Mouse (Mus musculus) hindbrain, embryonic 10.5 days (tissue): ENCODE data around the gene Kif1c. TPM values are rescaled to one million over a fixed set of nuclear protein-coding genes. Genes with fewer than 3 reads are reported as not detected.

ENCODE experiments used
- DNase-seq: peaks from one replicate; pipeline ENCODE4 v3.0.0-alpha.2; 2017; ENCODE audit warnings: low spot score
- H3K27ac ChIP-seq: fragments of 300-500 bp; sonication (generic); 2 replicates; pipeline ENCODE4 v1.5.1; 2016; ENCODE audit warnings: mild to moderate bottlenecking, moderate library complexity
- H3K27me3 ChIP-seq: fragments of 300-500 bp; sonication (generic); 2 replicates; pipeline ENCODE4 v1.6.1; 2016; ENCODE audit warnings: mild to moderate bottlenecking; ENCODE audit not compliant: poor library complexity, insufficient read depth, severe bottlenecking
- H3K36me3 ChIP-seq: fragments of 300-500 bp; sonication (generic); 2 replicates; pipeline ENCODE4 v1.6.1; 2016; ENCODE audit warnings: mild to moderate bottlenecking, moderate library complexity
- H3K4me1 ChIP-seq: fragments of 300-500 bp; sonication (generic); replicated peaks from 2 replicates; pipeline ENCODE4 v1.6.1; 2016; ENCODE audit warnings: mild to moderate bottlenecking
- H3K4me3 ChIP-seq: fragments of 300-500 bp; sonication (generic); 2 replicates; pipeline ENCODE4 v1.5.1; 2016; ENCODE audit warnings: mild to moderate bottlenecking, moderate library complexity
- H3K9me3 ChIP-seq: fragments of 300-500 bp; sonication (generic); 2 replicates; pipeline ENCODE4 v1.6.1; 2016; ENCODE audit warnings: mild to moderate bottlenecking, moderate library complexity
- WGBS: fragments of 180-500 bp; shearing (Covaris S2); methylation state at CpG from one replicate; pipeline ENCODE4 v1.1.7; 2016; 5-methylcytosine and 5-hydroxymethylcytosine counted together
- polyA plus RNA-seq: library from polyadenylated mRNA; unstranded; fragments of >200 nt; fragmentation: Nextera tagmentation; extraction: Ambion mirVana; gene quantifications from 2 replicates; pipeline ENCODE4 v1.2.1, GENCODE M21; 2016

Gene Kif1c
- polyA plus RNA-seq, 1 experiment from 2014 or later, result 1.7 TPM

DNA sequence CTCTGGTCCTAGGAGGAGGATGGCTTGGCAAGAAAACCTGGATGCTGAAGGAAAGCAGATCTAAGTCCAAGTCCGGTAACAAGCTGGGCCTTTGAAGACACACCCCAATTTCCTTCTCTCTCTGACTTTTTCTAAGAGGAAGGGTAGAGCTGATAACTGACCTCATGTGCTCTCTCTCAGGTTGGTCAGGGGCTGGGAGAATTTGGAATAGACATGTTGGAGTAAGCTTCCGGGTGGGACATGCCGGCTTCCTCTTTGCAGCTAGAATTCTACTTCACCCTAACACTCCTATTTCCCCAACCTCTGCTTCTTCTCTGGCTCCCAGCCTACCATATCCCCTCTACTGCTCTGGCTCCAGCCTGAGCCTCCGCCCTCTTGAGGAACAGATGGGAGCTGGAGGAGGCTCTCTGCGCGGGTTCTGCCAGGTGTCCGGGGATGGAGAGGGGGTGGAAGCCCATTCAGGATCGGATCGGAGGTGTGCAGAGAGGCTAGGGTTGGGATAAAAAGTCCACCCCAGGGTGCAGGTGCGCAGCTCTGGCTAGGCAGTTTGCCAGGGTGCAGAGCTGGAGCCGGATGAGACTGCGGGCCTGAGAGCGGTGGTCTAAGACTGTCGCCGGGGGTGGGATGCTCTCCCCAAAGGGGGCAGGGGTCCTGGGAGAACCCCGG is 13.3 kb upstream of the Kif1c start:
- Histone ChIP-seq H3K27me3 (no peaks in the 10 kb centered on the region), H3K9me3 (no peaks in the 10 kb centered on the region), H3K27ac (peak overlapping the region; percentile 92), H3K4me1 (peaks cover 45% of the 10 kb centered on the region), H3K4me3 (peak overlapping the region; percentile 82), H3K36me3 (peaks cover 36% of the 10 kb centered on the region)
- 6% methylated on average over 16 of the region's 16 CpGs for WGBS
- DNase-seq, result no peak

DNA sequence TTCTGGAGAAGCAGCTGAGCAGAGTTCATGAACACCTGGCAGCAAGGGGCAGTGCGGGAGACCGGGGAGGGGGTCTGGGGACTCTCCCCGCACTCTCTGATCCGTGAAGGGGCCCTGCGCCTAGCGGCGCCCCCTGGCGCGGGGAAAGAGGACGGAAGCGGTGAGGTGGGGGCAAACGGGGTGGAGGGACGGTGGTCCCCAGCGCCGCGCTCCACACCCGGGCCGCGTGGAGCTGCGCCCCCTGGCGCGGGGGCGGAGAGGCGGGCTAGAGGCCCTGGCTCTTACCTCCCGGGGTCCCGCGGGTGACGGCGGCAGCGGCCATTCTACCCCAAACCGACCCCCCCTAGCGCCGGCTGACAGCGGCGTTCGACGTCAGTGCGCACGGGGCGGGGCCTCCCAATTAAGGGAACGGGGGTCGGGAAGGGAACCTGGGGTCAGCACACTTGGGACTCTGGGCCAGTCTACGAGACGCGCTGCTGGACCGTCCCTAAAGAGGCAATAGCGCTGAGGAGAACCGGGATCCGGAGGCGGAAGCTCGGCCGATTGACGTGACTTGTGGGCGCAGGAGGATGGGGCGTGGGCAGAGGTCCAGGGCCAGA is 12.6 kb upstream of the Kif1c start, which contains the start of gene Camta2:
Camta2 (minus strand) TSS at position 505 of the 599 bp plus-strand sequence.
- Histone ChIP-seq H3K27ac (peak within 1 kb of the TSS; percentile 92), H3K4me1 (peaks cover 38% of the 10 kb centered on the region), H3K4me3 (peak within 1 kb of the TSS; percentile 82), H3K27me3 (no peaks in the 10 kb centered on the region), H3K9me3 (no peaks in the 10 kb centered on the region), H3K36me3 (peaks cover 31% of the 10 kb centered on the region)
- DNase-seq, result peak; percentile 88
- under 1% methylated on average over 55 of the region's 55 CpGs for WGBS

DNA sequence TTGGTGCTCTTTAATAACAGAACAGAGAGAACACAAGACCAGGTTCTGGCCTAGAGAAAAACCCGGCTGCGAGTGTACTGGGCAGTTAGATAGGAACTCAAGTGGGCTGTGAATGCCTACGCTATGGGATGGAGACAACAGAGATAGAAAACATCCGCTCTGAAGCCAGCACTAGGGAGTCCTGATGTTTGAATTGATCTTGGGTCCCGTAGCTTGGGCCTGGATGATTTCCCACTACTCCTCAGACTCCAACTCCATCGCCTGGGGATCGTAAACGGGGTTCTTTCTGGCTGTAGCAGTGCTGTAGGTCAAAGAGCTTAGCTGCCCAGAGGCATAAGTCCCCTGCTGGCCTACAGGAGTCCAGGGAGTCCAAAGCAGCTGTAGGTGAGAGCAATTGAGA is 12.0 kb upstream of the Kif1c start:
- WGBS, result 10% methylated on average over 8 of the region's 8 CpGs
- H3K27ac ChIP-seq, result peak overlapping the region; percentile 92

DNA sequence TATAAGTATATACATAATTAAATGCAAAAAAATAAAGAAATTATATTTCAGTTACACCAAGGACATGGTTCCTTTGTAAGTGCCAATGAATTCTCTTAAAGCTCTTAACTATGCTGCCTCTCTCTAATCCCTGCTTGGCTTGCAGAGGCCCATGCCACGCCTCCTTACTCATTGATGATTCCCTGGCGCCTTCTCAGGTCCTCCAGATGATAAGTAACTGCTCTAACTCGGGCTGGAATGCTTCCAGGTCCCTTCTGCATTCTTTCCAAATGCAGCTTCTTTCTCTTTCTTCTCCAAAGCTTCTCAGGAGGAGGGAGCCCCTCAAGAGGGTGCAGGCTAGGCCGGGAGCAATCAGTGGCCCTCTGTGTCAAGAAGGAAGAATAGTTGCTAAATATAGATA is 10.8 kb upstream of the Kif1c start:
- no peak overlapping the region for H3K27ac ChIP-seq
- peaks cover 32% of the 10 kb centered on the region for H3K4me1 ChIP-seq
- peaks cover 12% of the 10 kb centered on the region for H3K36me3 ChIP-seq
- DNase-seq, result no peak
- no peak overlapping the region for H3K4me3 ChIP-seq
- no peaks in the 10 kb centered on the region for H3K27me3 ChIP-seq
- no peaks in the 10 kb centered on the region for H3K9me3 ChIP-seq
- 61% methylated on average over 4 of the region's 4 CpGs for WGBS

More for the DNA sequence above, 12.0 kb upstream of the Kif1c start:
- Histone ChIP-seq H3K9me3 (no peaks in the 10 kb centered on the region), H3K4me1 (peaks cover 32% of the 10 kb centered on the region), H3K36me3 (peaks cover 24% of the 10 kb centered on the region), H3K27me3 (no peaks in the 10 kb centered on the region), H3K4me3 (peak overlapping the region; percentile 82)
- no peak for DNase-seq

DNA sequence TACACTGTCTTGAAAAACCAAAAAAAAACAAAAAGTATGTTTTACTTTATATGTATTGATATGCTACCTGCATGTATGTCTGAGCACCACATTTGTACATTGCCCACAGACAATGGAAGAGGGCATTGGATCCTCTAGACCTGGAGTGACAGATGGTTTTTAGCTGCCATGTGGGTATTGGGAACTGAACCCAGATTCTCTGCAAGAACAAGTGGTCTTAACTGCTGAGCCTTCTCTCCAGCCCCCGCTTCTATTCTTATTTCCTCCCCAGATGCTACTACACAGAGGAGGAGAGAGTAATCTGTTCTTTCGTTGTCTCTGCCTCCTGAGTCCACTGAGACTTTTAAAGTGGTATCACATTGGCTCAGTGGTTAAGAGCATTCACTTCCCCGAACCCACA is 6.8 kb upstream of the Kif1c start:
- peaks cover 6% of the 10 kb centered on the region for H3K4me1 ChIP-seq
- no peaks in the 10 kb centered on the region for H3K36me3 ChIP-seq
- H3K27me3 ChIP-seq, result no peaks in the 10 kb centered on the region
- no peak overlapping the region for H3K27ac ChIP-seq
- WGBS, result 79% methylated on average over 3 of the region's 3 CpGs
- no peak for DNase-seq
- no peak overlapping the region for H3K4me3 ChIP-seq
- no peaks in the 10 kb centered on the region for H3K9me3 ChIP-seq

DNA sequence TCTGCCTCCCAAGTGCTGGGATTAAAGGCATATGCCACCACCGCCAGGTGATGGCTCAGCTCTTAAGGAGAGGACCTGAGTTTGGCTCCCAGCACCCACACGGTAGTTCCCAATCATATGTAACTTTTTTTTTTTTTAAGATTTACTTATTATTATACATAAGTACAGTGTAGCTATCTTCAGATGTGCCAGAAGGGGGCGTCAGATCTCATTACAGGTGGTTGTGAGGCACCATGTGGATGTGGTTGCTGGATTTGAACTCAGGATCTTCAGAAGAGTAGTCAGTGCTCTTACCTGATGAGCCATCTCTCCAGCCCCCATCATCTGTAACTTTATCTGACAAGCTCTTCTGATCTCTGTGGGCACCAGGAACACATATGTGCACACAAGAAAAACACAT is 3.0 kb upstream of the Kif1c start:
- Histone ChIP-seq H3K36me3 (peaks cover 2% of the 10 kb centered on the region; the same call in 1 of the 2 replicates), H3K4me1 (peaks cover 29% of the 10 kb centered on the region), H3K27ac (no peak overlapping the region), H3K9me3 (no peaks in the 10 kb centered on the region), H3K27me3 (no peaks in the 10 kb centered on the region), H3K4me3 (no peak overlapping the region)
- no peak for DNase-seq
- WGBS, result 76% methylated on average over 3 of the region's 3 CpGs

DNA sequence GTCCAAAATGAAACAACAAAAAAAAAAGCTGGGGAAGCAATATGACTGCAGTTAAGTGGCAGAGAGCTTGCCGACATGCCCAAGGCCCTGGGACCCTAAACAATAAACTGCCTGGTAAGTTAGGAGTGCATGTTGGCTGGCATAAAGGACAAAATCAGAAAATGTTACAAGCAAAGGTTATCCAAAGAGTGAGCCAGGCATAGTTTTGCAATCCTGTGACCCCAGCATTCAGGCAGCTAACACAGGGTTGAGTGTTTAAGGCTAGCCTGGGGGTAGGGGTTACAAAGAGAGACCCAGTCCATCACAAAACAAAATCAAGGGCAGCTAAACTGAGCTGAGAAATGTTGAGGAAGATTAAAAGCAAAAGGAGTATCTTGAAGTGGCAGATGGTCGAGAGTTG is 1.3 kb upstream of the Kif1c start:
- H3K27ac ChIP-seq, result no peak overlapping the region
- H3K36me3 ChIP-seq, result peaks cover 17% of the 10 kb centered on the region
- no peaks in the 10 kb centered on the region for H3K27me3 ChIP-seq
- no peaks in the 10 kb centered on the region for H3K9me3 ChIP-seq
- no peak for DNase-seq
- H3K4me3 ChIP-seq, result peak overlapping the region; percentile 82; the same call in 1 of the 2 replicates
- peaks cover 34% of the 10 kb centered on the region for H3K4me1 ChIP-seq
- WGBS, result 81% methylated on average over 2 of the region's 2 CpGs

DNA sequence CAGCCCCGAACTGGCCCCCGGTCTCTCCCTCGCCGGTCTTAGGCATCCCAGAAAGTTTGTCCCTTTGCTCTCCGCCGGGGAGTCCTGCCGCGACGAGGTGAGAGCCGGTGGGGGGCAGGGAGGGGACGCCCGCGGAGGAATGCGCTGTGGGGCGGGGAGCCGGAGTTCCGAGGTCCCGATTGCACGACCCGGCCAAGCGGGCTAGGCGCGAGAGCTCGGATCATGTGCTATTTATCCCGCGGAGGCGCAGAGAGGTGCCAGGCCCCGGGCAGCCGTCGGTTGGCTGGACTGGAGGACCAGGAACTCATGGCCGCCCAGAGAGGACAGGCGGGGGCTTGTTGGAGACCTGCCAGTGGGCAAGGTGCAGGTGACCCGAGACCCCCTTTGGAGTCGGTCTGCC is 265 bp downstream of the Kif1c start:
- peaks cover 34% of the 10 kb centered on the region for H3K4me1 ChIP-seq

DNA sequence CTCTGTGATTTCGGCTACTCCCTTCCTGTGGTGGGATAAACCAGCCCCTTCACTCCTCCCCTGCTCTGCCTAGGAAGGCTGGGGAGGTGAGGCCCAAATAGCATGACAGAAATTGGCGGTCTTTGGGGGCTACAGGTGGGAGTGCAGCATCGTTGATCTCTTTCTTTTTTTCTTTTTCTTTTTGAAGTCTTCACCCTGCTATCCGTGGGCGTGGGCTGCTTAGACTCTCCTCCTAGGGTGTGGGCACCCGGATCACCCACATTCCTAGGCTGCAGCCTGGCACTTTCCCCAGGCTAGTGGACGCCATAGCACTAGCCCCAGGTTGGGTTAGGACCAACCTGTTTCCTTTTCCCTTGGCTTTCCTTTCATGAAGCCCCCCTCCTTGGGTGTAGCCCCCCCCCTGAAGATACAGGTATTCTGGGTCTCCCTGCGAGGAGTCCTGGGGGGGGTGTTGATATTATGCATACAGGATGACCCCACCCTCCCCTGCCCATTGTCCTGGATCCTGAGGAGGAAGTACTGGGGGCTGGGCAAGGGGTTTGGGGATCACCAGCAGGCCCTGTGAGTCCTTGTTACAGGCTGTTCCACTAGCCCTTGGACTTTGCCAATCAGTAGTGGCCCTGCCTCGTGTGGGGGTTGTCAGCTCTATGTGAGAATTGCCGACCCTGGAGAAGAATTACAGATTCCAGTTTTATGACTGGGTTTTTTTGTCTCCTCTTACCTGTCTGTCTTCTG is 1.0 kb downstream of the Kif1c start:
- no peaks in the 10 kb centered on the region for H3K9me3 ChIP-seq
- peaks cover 40% of the 10 kb centered on the region for H3K36me3 ChIP-seq
- H3K4me1 ChIP-seq, result peaks cover 34% of the 10 kb centered on the region
- DNase-seq, result no peak
- WGBS, result 13% methylated on average over 10 of the region's 10 CpGs
- H3K4me3 ChIP-seq, result peak overlapping the region; percentile 82
- peak overlapping the region; percentile 94 for H3K27ac ChIP-seq
- H3K27me3 ChIP-seq, result no peaks in the 10 kb centered on the region

More for the DNA sequence above, 265 bp downstream of the Kif1c start:
- DNase-seq, result peak; percentile 55
- H3K4me3 ChIP-seq, result peak overlapping the region; percentile 82
- peak overlapping the region; percentile 94 for H3K27ac ChIP-seq
- no peaks in the 10 kb centered on the region for H3K27me3 ChIP-seq
- H3K36me3 ChIP-seq, result peaks cover 32% of the 10 kb centered on the region
- WGBS, result under 1% methylated on average over 34 of the region's 34 CpGs
- H3K9me3 ChIP-seq, result no peaks in the 10 kb centered on the region

DNA sequence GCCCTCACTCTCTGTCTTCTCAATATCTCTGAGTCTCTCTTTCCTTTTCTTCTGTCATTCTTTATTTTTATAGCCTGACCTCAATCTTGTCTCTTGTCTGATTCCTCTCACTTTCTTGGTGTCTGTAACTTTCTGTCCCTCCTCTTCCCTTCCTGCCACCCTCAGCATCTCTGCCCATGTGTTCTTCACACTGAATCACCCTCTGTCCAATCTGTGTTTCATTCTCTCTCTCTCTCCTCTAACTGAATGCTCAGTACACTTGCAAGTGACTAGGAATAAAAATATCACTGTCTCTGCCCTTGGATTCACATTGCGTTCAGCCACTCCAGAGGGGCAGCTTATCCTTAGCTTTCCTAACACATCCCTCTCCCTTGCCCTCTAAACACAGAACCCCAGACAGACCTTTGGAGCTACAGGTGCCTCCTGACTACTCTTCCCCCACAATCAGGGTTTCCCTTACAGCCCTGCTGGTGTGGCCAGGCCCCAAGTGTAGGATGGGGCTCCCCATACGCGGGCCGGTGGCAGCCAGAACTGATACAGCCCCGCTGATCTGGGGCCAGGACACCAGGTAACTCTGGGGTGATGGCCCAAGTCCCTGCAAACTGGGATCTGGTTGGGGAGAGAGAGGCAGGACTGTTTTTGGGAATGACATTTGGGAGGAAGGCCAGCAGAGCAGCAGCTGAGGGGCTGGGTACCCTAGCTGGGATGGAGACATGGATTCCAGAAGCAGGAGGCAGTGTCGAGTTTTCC is 1.8 kb downstream of the Kif1c start:
- Histone ChIP-seq H3K9me3 (no peaks in the 10 kb centered on the region), H3K27me3 (no peaks in the 10 kb centered on the region), H3K4me1 (peaks cover 34% of the 10 kb centered on the region), H3K36me3 (peaks cover 48% of the 10 kb centered on the region), H3K4me3 (peak overlapping the region; percentile 82; the same call in 1 of the 2 replicates), H3K27ac (0 out of 2 replicates have a peak overlapping the region, but pooled peaks have one; percentile 29)
- 81% methylated on average over 6 of the region's 6 CpGs for WGBS
- DNase-seq, result no peak

DNA sequence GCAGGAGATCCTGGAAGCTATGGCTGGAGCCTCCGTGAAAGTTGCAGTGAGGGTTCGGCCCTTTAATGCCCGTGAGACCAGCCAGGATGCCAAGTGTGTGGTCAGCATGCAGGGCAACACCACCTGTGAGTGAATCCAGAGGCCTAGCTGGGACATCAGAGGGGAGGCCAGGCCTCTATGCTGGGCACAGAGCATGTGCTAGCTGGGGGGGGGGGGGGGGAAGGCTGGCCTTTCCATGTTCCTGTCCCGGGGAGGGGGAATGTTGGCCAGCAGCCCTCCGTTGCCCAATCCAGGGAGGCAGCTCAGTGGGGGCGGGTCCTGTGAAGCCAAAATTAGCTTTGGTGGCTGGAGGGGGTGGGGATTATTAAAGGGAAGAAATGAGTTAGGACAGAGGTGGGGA is 2.4 kb downstream of the Kif1c start:
- Histone ChIP-seq H3K27ac (0 out of 2 replicates have a peak overlapping the region, but pooled peaks have one; percentile 29), H3K4me1 (peaks cover 34% of the 10 kb centered on the region), H3K4me3 (peak overlapping the region; percentile 11; the same call in 1 of the 2 replicates), H3K36me3 (peaks cover 54% of the 10 kb centered on the region), H3K27me3 (no peaks in the 10 kb centered on the region), H3K9me3 (no peaks in the 10 kb centered on the region)
- no peak for DNase-seq
- 76% methylated on average over 6 of the region's 6 CpGs for WGBS

DNA sequence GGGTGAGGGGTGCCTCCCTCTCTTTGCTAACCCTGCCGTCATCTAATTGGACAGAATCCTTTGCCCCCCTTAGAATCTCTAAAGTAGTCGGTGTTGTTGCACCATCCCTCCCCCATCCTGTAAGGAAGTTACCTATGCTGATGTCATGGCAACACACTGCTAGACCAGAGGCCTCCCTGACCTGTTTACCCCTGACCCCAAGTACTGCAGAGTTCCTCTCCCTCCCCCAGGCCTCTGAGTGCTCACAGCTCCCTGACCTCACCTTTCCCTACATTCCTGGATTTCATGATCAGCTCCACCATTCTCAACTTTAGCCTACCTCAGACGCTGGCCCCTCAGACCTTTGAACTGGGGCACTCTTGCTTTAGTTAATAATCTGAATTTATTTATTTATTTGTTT is 5.8 kb downstream of the Kif1c start:
- Histone ChIP-seq H3K27me3 (no peaks in the 10 kb centered on the region), H3K4me1 (peaks cover 18% of the 10 kb centered on the region), H3K4me3 (no peak overlapping the region), H3K27ac (no peak overlapping the region), H3K9me3 (no peaks in the 10 kb centered on the region), H3K36me3 (peaks cover 87% of the 10 kb centered on the region)
- no peak for DNase-seq
- WGBS, result 84% methylated on average over 3 of the region's 3 CpGs
